Mouse (Mus musculus) bone marrow, adult 2 months (tissue): Measurements from ENCODE around the gene Smtnl1. TPM values are rescaled to one million over a fixed set of nuclear protein-coding genes. Genes with fewer than 3 reads are reported as not detected.
A peak's percentile ranks its signal among the peaks of the same experiment; 100 is the strongest.
"Not testable (repeated sequence)": the region's sequence is repeated elsewhere in the genome, so short reads cannot be mapped to it uniquely, and the experiment has no call there.

Experiments
- H3K27ac ChIP-seq: fragments of 200-500 bp; 2 replicates; pipeline ENCODE4 v1.5.1; 2012; ENCODE audit warnings: low read depth, mild to moderate bottlenecking, control low read depth, inconsistent platforms, low read length; ENCODE audit not compliant: control insufficient read depth, poor library complexity, insufficient read depth
- H3K4me1 ChIP-seq: fragments of 200-500 bp; 2 replicates; pipeline ENCODE4 v1.6.1; 2011; ENCODE audit warnings: low read length; ENCODE audit not compliant: control insufficient read depth, insufficient read depth
- H3K4me3 ChIP-seq: fragments of 200-500 bp; replicated peaks from 2 replicates; pipeline ENCODE3; 2011; ENCODE audit warnings: mild to moderate bottlenecking, low read depth, low read length, control low read depth; ENCODE audit not compliant: control insufficient read depth
- CTCF ChIP-seq: fragments of 200-500 bp; IDR thresholded peaks from 2 replicates; pipeline ENCODE4 v1.5.1; 2011; ENCODE audit warnings: low read length, control low read depth; ENCODE audit not compliant: control insufficient read depth, insufficient read depth
- POLR2A ChIP-seq: fragments of 200-500 bp; IDR thresholded peaks from 2 replicates; pipeline ENCODE4 v1.6.1; 2011; ENCODE audit warnings: low read depth, mild to moderate bottlenecking, control low read depth, low read length, borderline replicate concordance; ENCODE audit not compliant: control insufficient read depth
- WGBS: fragments of 180-500 bp; shearing (Covaris S2); methylation state at CpG from one replicate; pipeline ENCODE4 v1.1.7; 2018; 5-methylcytosine and 5-hydroxymethylcytosine counted together
- polyA plus RNA-seq: library from polyadenylated mRNA; stranded (reverse); fragments of >200 nt; gene quantifications from 2 replicates; pipeline ENCODE4 v1.2.4, GENCODE M21; 2011; ENCODE audit warnings: low replicate concordance; ENCODE audit not compliant: missing spikeins, insufficient read depth, insufficient read length

Gene Smtnl1
- polyA plus RNA-seq, 1 experiment = 0.85 TPM

DNA sequence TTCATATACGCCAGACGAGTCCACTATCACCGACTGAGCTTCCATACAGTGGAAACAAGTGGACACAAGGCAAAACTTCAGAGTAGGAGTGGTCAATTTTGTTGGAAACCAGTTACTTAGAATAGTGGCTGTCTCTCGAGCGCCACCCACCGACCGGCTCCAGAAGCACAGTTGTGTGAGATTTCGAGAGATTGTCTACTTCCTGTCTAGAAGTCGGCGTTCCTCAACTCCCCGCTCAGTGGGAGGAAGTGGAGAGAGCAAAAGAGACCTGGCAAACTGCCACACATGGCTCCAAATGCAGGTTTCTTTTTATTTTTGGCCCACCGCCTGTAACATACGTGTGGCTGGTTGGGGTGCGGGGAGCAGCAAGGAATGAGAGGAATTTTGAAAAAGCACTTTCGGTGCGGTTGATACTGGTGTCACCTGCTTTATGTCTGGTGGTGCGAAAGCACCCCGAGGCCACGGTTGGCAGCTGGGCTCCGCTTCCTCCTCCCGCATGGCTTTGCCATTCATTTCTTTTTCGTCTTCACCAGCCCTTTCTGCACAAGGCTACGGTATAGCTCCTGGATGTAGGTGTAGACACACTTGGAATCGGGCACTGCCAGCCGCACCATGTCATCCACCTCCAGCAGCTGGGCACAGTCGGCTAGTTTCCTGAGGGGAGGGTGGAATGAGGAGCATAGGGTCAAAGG is 11.4 kb downstream of the Smtnl1 start:
- Histone ChIP-seq H3K4me3 (peak overlapping the region; percentile 48), H3K27ac (peak overlapping the region; percentile 89)
- WGBS = 36% methylated on average over 26 of the region's 26 CpGs

GRCm38 (mm10) chr2:84810526-84810885 is 11.9 kb downstream of the Smtnl1 start:
- peaks cover 4% of the 10 kb centered on the region for H3K4me1 ChIP-seq
- no peak overlapping the region for H3K4me3 ChIP-seq
- no peak for TF ChIP-seq CTCF
- TF ChIP-seq POLR2A = no peak
- no peak overlapping the region for H3K27ac ChIP-seq
- 76% methylated on average over 6 of the region's 6 CpGs for WGBS

More for the DNA sequence above, 11.4 kb downstream of the Smtnl1 start:
- peaks cover 4% of the 10 kb centered on the region for H3K4me1 ChIP-seq
- TF ChIP-seq POLR2A (no peak; the same call in 1 of the 2 replicates), CTCF (peak; percentile 77)

DNA sequence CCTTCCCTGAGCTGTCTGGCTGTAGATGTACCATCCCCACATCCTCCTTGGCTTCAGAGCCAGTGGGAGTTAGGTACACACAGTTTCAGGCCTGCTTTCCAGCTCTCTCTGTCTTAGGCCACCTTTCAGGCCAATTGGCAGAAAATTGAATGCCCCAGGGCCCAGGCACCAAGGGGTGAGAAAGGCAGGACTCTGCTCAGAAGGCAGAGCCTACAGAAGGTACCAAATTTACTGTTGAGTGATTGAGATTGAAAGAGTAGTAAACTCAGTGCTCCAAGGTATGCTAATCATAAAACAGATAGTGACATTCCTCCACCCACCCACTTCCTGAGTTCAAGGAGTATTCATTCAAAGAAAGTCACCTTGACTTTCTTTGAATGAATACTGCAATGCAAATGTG is 13.1 kb downstream of the Smtnl1 start:
- peaks cover 4% of the 10 kb centered on the region for H3K4me1 ChIP-seq
- no peak overlapping the region for H3K27ac ChIP-seq
- H3K4me3 ChIP-seq = no peak overlapping the region
- TF ChIP-seq CTCF (no peak), POLR2A (no peak)

- no peak for TF ChIP-seq POLR2A
- no peak for TF ChIP-seq CTCF
- Histone ChIP-seq H3K27ac (no peak overlapping the region), H3K4me1 (peaks cover 8% of the 10 kb centered on the region), H3K4me3 (no peak overlapping the region)
- WGBS = 87% methylated on average over 5 of the region's 5 CpGs
Observed at GRCm38 (mm10) chr2:84806546-84806945, 15.9 kb downstream of the Smtnl1 start.

DNA sequence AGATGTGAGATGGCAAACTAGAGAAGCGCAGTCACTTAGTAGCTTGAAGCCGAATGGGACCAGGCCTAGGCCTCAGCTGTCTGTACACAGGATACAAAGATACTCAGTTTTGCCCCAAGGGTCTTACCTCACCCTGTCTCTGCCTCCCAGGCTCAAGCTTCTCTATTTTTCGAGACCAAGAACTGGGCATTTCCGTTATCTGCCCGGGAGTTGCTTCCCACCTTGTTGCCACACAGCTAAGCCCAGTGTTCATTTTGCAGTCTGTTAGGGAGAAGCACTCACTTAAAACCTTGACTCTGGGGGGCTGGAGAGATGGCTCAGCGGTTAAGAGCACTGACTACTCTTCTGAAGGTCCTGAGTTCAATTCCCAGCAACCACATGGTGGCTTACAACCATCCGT is 18.5 kb downstream of the Smtnl1 start:
- H3K27ac ChIP-seq = 0 out of 2 replicates have a peak overlapping the region, but pooled peaks have one; percentile 10
- H3K4me3 ChIP-seq = no peak overlapping the region
- H3K4me1 ChIP-seq = peaks cover 5% of the 10 kb centered on the region; the same call in 1 of the 2 replicates
- TF ChIP-seq CTCF (no peak), POLR2A (no peak)
- 61% methylated on average over 7 of the region's 7 CpGs for WGBS

DNA sequence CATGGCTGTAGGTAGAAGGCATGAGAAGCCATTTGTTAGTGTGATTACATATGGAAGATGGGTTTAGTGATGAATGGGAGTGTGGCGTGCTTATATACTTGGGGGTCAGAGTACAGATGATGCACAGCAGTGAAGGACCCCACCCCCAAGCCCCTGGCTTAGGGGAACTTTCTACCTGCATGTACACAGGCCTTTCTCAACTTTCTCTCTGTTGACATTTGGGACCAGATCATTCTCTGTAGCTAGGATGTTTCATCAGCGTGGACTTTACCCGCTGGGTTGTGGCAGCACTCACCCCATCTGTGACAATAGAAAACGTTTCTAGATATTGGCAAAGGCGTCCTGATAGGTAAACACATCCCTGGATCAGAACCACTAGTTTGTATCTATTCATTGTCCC is 21.2 kb downstream of the Smtnl1 start:
- WGBS = 79% methylated on average over 5 of the region's 5 CpGs
- H3K27ac ChIP-seq, H3K4me1 ChIP-seq: not testable (repeated sequence)

GRCm38 (mm10) chr2:84800304-84800703 is 22.1 kb downstream of the Smtnl1 start:
- Histone ChIP-seq H3K4me1 (peaks cover 4% of the 10 kb centered on the region; the same call in 1 of the 2 replicates), H3K4me3 (peak overlapping the region; percentile 53), H3K27ac (no peak overlapping the region)
- 35% methylated on average over 4 of the region's 4 CpGs for WGBS
- TF ChIP-seq CTCF = no peak
- no peak for TF ChIP-seq POLR2A

More for the DNA sequence above, 21.2 kb downstream of the Smtnl1 start:
- H3K4me3 ChIP-seq = not testable (repeated sequence)

GRCm38 (mm10) chr2:84799041-84799561 is 23.4 kb downstream of the Smtnl1 start:
- Histone ChIP-seq H3K4me3 (peak overlapping the region; percentile 90), H3K27ac (peak overlapping the region; percentile 83), H3K4me1 (peaks cover 4% of the 10 kb centered on the region; the same call in 1 of the 2 replicates)
- TF ChIP-seq CTCF = peak; percentile 48
- TF ChIP-seq POLR2A = no peak
- 2% methylated on average over 16 of the region's 16 CpGs for WGBS

DNA sequence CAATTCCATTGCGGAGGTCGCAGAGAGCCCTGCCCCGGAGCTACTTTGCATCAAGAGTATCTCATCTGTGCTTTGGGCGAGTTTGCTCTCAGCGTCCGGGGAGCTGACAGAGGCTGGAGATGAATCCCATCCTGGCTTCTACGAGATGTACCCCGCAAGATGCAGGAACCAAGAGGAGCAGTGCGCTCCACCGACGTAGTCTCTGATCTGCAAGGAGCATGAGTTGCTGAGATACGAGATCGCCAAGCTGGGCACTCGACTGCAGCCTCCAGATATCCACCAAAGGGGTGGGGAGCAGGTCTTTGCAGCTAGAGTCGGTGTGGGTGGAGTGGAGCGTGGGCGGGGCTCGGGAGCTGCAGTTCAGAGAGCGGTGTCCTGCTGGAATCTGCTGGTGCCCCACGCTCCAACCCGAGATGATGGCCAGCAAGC is 23.9 kb downstream of the Smtnl1 start, which contains the start of gene Ube2l6:
Gene Ube2l6, plus strand, starts transcription at position 336 of the 429 bp plus-strand sequence.
- Histone ChIP-seq H3K4me1 (peaks cover 2% of the 10 kb centered on the region; the same call in 1 of the 2 replicates), H3K4me3 (peak within 1 kb of the TSS; percentile 90), H3K27ac (peak within 1 kb of the TSS; percentile 83)
- 1% methylated on average over 21 of the region's 21 CpGs for WGBS
- TF ChIP-seq CTCF = no peak
- TF ChIP-seq POLR2A = peak; percentile 84; the same call in 1 of the 2 replicates
